Mouse (Mus musculus): ENCODE measurements around the gene Dusp7. TPM values are rescaled to one million over a fixed set of nuclear protein-coding genes. Genes with fewer than 3 reads are reported as not detected.

Dusp7 gene
- polyA plus RNA-seq, 1 experiment = 17.4 TPM

GRCm38 (mm10) chr9:106417841-106418625, 49.6 kb downstream of the Dusp7 start:
- TF ChIP-seq GATA1 (IDR thresholded peaks at IDR 0.05; ENCODE audit: low read length) = no peak

- no peak for TF ChIP-seq GATA1 (IDR thresholded peaks at IDR 0.05; ENCODE audit: low read length)
Observed at GRCm38 (mm10) chr9:106420608-106421007, 52.2 kb downstream of the Dusp7 start.

GRCm38 (mm10) chr9:106421033-106421864, 52.8 kb downstream of the Dusp7 start:
- no peak for TF ChIP-seq GATA1 (IDR thresholded peaks at IDR 0.05; ENCODE audit: low read length)

- TF ChIP-seq GATA1 (IDR thresholded peaks at IDR 0.05; ENCODE audit: low read length) = no peak
Observed at GRCm38 (mm10) chr9:106421865-106422160, 53.4 kb downstream of the Dusp7 start.

Other genes with a start within 250 kb of the Dusp7 start
- gene Glyctk, start 210.5 kb upstream of the Dusp7 start, polyA plus RNA-seq (2012) = 1.4 and 1.7 TPM in 2 replicates
- 16.9 and 20.6 TPM in 2 replicates for gene Wdr82, start 197.7 kb upstream of the Dusp7 start, polyA plus RNA-seq (2012)
- gene Ppm1m, start 168.9 kb upstream of the Dusp7 start, polyA plus RNA-seq (2012) = 19.6 and 20.4 TPM in 2 replicates
- gene Twf2, start 165.5 kb upstream of the Dusp7 start, polyA plus RNA-seq (2012) = 36.4 and 41.6 TPM in 2 replicates
- not detected in 2 replicates for gene Tlr9, start 146.0 kb upstream of the Dusp7 start, polyA plus RNA-seq (2012)
- gene Alas1, start 120.0 kb upstream of the Dusp7 start, polyA plus RNA-seq (2012) = 7.8 TPM in 2 replicates
- gene Poc1a, start 87.6 kb upstream of the Dusp7 start, polyA plus RNA-seq (2012) = 9.9 and 20.0 TPM in 2 replicates
- gene Rpl29, start 60.8 kb downstream of the Dusp7 start, polyA plus RNA-seq (2012) = 40.2 and 40.6 TPM in 2 replicates
- gene Acy1, start 69.7 kb downstream of the Dusp7 start, polyA plus RNA-seq (2012) = 15.0 and 24.3 TPM in 2 replicates
- 1.1 and 1.5 TPM in 2 replicates for gene Abhd14b, start 78.8 kb downstream of the Dusp7 start, polyA plus RNA-seq (2012)
- 13.6 and 24.5 TPM in 2 replicates for gene Abhd14a, start 79.0 kb downstream of the Dusp7 start, polyA plus RNA-seq (2012)
- gene Pcbp4, start 84.7 kb downstream of the Dusp7 start, polyA plus RNA-seq (2012) = 17.6 and 22.6 TPM in 2 replicates
- not detected in 2 replicates for gene Gpr62, start 97.3 kb downstream of the Dusp7 start, polyA plus RNA-seq (2012)
- gene Rrp9, start 107.3 kb downstream of the Dusp7 start, polyA plus RNA-seq (2012) = 440 and 496 TPM in 2 replicates
- gene Parp3, start 108.3 kb downstream of the Dusp7 start, polyA plus RNA-seq (2012) = 1.2 and 1.3 TPM in 2 replicates
- gene Iqcf1, start 131.3 kb downstream of the Dusp7 start, polyA plus RNA-seq (2012) = not detected in 2 replicates
- not detected in 2 replicates for gene Iqcf5, start 145.9 kb downstream of the Dusp7 start, polyA plus RNA-seq (2012)
- gene Iqcf3, start 193.0 kb downstream of the Dusp7 start, polyA plus RNA-seq (2012) = not detected in 2 replicates
- not detected in 2 replicates for gene Iqcf4, start 202.4 kb downstream of the Dusp7 start, polyA plus RNA-seq (2012)